Mouse (Mus musculus): ENCODE results near the gene Prdm2.

DNA sequence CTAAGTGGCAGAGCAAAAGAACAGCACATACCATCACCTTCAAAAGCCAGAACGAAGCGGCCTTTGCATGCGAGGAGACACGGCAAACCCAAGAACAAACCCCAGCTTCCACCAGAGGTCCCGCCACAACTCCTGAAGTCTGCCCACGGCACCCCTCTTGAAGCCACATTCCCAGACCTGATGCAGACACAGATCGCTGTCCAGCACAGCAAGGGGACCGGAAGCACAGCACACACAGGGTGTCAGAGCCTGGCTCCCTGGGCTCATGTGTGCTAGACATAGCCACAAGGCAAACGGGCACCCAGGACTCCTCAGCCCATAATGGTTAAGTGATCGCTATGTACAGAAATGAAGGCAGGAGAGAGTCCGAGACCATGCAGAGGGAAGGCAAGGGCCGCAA, 96.9 kb downstream of the Prdm2 start:
- TF ChIP-seq CTCF (IDR thresholded peaks at IDR 0.05) (no peak), EP300 (IDR thresholded peaks at IDR 0.05) (no peak)

All from lung, postnatal 0 days (tissue).